Mouse (Mus musculus): ENCODE measurements around the gene Tsku. TPM values are rescaled to one million over a fixed set of nuclear protein-coding genes. Genes with fewer than 3 reads are reported as not detected.

The Tsku gene
- polyA plus RNA-seq, 1 experiment from 2014 or later: 6.3 TPM

- H3K36me3 ChIP-seq: no peaks in the 10 kb centered on the region
- H3K27ac ChIP-seq (ENCODE audit: poor library complexity, severe bottlenecking): no peak overlapping the region
- peaks cover 9% of the 10 kb centered on the region; the same call in 1 of the 2 replicates for H3K27me3 ChIP-seq (replicated peaks)
- no peak for ATAC-seq (ENCODE audit: insufficient number of reproducible peaks, low FRiP score)
- WGBS: 46% methylated on average over 3 of the region's 3 CpGs
- peaks cover 4% of the 10 kb centered on the region for H3K4me1 ChIP-seq (replicated peaks)
- no peaks in the 10 kb centered on the region for H3K9me3 ChIP-seq (replicated peaks)
- no peak overlapping the region for H3K9ac ChIP-seq
- no peak overlapping the region for H3K4me2 ChIP-seq
- H3K4me3 ChIP-seq: no peak overlapping the region
These were observed 18.9 kb downstream of the Tsku start for GRCm38 (mm10) chr7:98342249-98342648.

GRCm38 (mm10) chr7:98341475-98341874 lies 19.7 kb downstream of the Tsku start:
- no peaks in the 10 kb centered on the region for H3K9me3 ChIP-seq (replicated peaks)
- peaks cover 4% of the 10 kb centered on the region for H3K4me1 ChIP-seq (replicated peaks)
- H3K27me3 ChIP-seq (replicated peaks): peaks cover 9% of the 10 kb centered on the region; the same call in 1 of the 2 replicates
- peak; percentile 72 for ATAC-seq (ENCODE audit: insufficient number of reproducible peaks, low FRiP score)
- H3K4me2 ChIP-seq: peak overlapping the region; percentile 82
- peak overlapping the region; percentile 51 for H3K4me3 ChIP-seq
- H3K36me3 ChIP-seq: no peaks in the 10 kb centered on the region
- under 1% methylated on average over 13 of the region's 13 CpGs for WGBS
- no peak overlapping the region for H3K27ac ChIP-seq (ENCODE audit: poor library complexity, severe bottlenecking)
- H3K9ac ChIP-seq: peak overlapping the region; percentile 77

DNA sequence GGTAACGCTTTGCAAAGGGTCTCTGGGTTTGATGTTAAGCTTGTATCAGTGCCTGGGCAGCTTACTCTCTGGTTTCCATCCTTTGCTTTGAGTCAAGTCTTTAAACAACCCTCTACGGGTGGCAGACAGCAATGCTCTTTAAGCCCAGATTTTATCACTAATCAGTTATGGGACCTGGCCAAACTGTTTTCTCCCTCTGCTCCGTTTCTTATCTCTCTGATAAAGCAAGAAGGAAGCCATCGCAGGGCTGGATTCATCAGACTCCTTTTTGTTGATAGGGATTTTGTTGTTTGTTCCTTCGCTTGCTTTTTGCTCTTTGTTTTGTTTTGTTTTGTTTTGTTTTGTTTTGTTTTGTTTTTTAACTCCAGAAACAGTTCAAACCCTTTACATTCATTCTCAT lies 20.8 kb downstream of the Tsku start:
- no peaks in the 10 kb centered on the region for H3K9me3 ChIP-seq (replicated peaks)
- 32% methylated on average over 5 of the region's 5 CpGs for WGBS
- no peak for ATAC-seq (ENCODE audit: insufficient number of reproducible peaks, low FRiP score)
- no peak overlapping the region for H3K4me3 ChIP-seq
- H3K36me3 ChIP-seq: no peaks in the 10 kb centered on the region
- no peak overlapping the region for H3K9ac ChIP-seq
- H3K4me1 ChIP-seq (replicated peaks): peaks cover 4% of the 10 kb centered on the region
- no peak overlapping the region for H3K4me2 ChIP-seq
- H3K27ac ChIP-seq (ENCODE audit: poor library complexity, severe bottlenecking): no peak overlapping the region
- peaks cover 9% of the 10 kb centered on the region; the same call in 1 of the 2 replicates for H3K27me3 ChIP-seq (replicated peaks)

DNA sequence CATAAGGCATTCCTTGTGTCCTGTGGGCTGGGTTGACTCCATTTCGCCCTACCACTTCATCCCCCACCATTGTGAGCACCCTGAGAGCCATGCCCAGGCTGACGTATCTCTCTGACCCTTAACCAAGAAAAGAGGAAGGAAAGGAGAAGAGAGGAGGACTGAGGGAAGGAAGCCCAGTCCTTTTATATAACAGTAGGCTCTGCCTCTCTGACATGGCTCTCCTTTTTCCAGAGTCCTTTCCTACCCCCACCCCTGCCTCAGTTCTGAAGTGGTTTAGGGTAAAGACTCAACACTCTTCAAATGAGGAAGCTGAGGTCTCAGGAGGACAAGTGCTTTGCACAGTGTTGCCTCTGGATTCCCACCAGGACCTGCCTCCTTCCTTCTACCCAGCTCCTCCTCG lies 27.1 kb downstream of the Tsku start:
- ATAC-seq (ENCODE audit: insufficient number of reproducible peaks, low FRiP score): no peak
- H3K9me3 ChIP-seq (replicated peaks): no peaks in the 10 kb centered on the region
- H3K27ac ChIP-seq (ENCODE audit: poor library complexity, severe bottlenecking): no peak overlapping the region
- WGBS: 64% methylated on average over 3 of the region's 3 CpGs
- H3K27me3 ChIP-seq (replicated peaks): no peaks in the 10 kb centered on the region
- H3K9ac ChIP-seq: no peak overlapping the region
- no peaks in the 10 kb centered on the region for H3K36me3 ChIP-seq
- no peak overlapping the region for H3K4me3 ChIP-seq
- no peak overlapping the region for H3K4me2 ChIP-seq
- peaks cover 41% of the 10 kb centered on the region for H3K4me1 ChIP-seq (replicated peaks)

- H3K4me1 ChIP-seq (replicated peaks): peaks cover 41% of the 10 kb centered on the region
- H3K4me2 ChIP-seq: no peak overlapping the region
- no peaks in the 10 kb centered on the region for H3K36me3 ChIP-seq
- WGBS: 87% methylated on average over 5 of the region's 5 CpGs
- no peak for ATAC-seq (ENCODE audit: insufficient number of reproducible peaks, low FRiP score)
- H3K9ac ChIP-seq: no peak overlapping the region
- H3K27me3 ChIP-seq (replicated peaks): no peaks in the 10 kb centered on the region
- H3K9me3 ChIP-seq (replicated peaks): no peaks in the 10 kb centered on the region
- no peak overlapping the region for H3K4me3 ChIP-seq
- no peak overlapping the region for H3K27ac ChIP-seq (ENCODE audit: poor library complexity, severe bottlenecking)
These were observed 27.6 kb downstream of the Tsku start for GRCm38 (mm10) chr7:98333507-98333906.

DNA sequence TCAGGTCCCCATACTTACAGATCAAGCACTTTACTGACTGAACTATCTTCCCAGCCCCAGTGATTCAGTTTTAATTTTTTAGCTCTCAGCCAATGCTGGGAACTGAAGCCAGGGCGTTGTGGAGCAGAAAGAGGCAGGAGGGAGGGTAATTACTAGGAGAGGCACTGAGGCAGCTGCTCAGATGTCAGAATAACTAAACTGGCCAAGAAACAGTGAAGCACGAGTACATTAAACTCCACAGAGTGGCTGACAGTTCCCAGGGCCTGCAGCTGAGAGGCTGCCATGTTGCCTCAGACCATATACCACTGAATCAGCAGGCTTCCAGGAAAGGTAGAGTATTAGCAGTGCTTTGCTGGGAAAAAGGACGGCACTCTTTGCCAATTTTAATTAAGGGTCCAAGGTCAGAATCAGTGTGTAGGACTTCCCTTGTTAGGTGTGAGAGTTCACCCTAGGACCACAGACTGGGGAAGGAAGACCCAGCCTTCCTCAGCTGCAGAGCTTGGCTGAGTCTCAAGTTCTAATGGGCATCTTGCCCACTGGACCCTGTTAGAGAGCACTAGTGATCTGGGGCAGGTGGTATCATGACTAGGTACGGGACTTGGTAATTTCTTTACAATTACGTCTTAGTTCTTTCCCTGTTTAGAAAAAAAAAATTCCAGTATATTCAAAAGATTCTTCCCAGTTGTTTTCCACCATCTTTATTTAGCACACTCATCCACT lies 28.3 kb downstream of the Tsku start:
- peaks cover 41% of the 10 kb centered on the region for H3K4me1 ChIP-seq (replicated peaks)
- ATAC-seq (ENCODE audit: insufficient number of reproducible peaks, low FRiP score): no peak
- no peaks in the 10 kb centered on the region for H3K36me3 ChIP-seq
- H3K9ac ChIP-seq: no peak overlapping the region
- WGBS: 69% methylated on average over 5 of the region's 5 CpGs
- H3K4me3 ChIP-seq: no peak overlapping the region
- H3K9me3 ChIP-seq (replicated peaks): no peaks in the 10 kb centered on the region
- H3K27me3 ChIP-seq (replicated peaks): no peaks in the 10 kb centered on the region
- H3K4me2 ChIP-seq: no peak overlapping the region
- H3K27ac ChIP-seq (ENCODE audit: poor library complexity, severe bottlenecking): no peak overlapping the region

GRCm38 (mm10) chr7:98331932-98332331 lies 29.2 kb downstream of the Tsku start:
- Histone ChIP-seq H3K4me2 (no peak overlapping the region), H3K4me1 (replicated peaks) (peaks cover 41% of the 10 kb centered on the region), H3K9ac (no peak overlapping the region), H3K36me3 (no peaks in the 10 kb centered on the region), H3K27me3 (replicated peaks) (no peaks in the 10 kb centered on the region), H3K27ac (ENCODE audit: poor library complexity, severe bottlenecking) (peak overlapping the region; percentile 4; the same call in 1 of the 2 replicates), H3K4me3 (no peak overlapping the region), H3K9me3 (replicated peaks) (no peaks in the 10 kb centered on the region)
- 30% methylated on average over 3 of the region's 3 CpGs for WGBS
- no peak for ATAC-seq (ENCODE audit: insufficient number of reproducible peaks, low FRiP score)

DNA sequence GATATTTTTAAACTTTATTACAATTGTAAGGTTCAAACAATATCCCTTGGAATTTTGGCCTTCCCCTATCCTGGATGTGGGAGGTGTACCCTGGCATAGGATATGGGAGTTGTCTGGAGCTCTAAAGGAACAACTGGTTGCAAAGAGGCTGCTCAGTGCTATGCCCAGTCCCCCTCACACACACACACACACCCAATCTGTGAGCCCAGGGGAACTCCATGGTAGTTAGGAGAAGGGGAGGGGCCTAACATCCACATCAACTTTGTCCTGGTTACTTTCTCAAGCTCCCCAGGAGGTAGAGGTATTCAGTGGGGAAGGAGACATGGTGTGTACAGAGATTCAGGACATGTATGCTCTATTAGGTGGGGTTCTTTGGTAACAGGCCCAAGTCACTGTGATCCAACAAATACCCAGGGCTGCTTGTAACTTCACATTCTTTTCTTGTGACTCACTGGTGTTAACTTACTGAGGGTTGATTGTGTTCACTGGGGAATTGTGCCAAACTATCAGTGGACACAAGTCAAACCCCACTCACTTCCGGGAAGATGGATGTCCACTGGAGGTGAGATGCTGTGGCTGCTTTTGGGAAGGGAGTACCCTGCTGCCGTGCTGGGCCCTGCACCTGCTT lies 30.6 kb downstream of the Tsku start:
- H3K36me3 ChIP-seq: no peaks in the 10 kb centered on the region
- no peak overlapping the region for H3K9ac ChIP-seq
- 0 out of 2 replicates have a peak, but pooled peaks cover 4% of the 10 kb centered on the region for H3K27me3 ChIP-seq (replicated peaks)
- WGBS: 38% methylated on average over 2 of the region's 2 CpGs
- H3K4me2 ChIP-seq: no peak overlapping the region
- H3K27ac ChIP-seq (ENCODE audit: poor library complexity, severe bottlenecking): peak overlapping the region; percentile 46; the same call in 1 of the 2 replicates
- no peak overlapping the region for H3K4me3 ChIP-seq
- peak; percentile 45 for ATAC-seq (ENCODE audit: insufficient number of reproducible peaks, low FRiP score)
- peaks cover 41% of the 10 kb centered on the region for H3K4me1 ChIP-seq (replicated peaks)
- H3K9me3 ChIP-seq (replicated peaks): no peaks in the 10 kb centered on the region

GRCm38 (mm10) chr7:98329651-98330374 lies 31.3 kb downstream of the Tsku start:
- ATAC-seq (ENCODE audit: insufficient number of reproducible peaks, low FRiP score): peak; percentile 92
- Histone ChIP-seq H3K9ac (no peak overlapping the region), H3K4me3 (no peak overlapping the region), H3K4me1 (replicated peaks) (peaks cover 41% of the 10 kb centered on the region), H3K27me3 (replicated peaks) (0 out of 2 replicates have a peak, but pooled peaks cover 4% of the 10 kb centered on the region), H3K27ac (ENCODE audit: poor library complexity, severe bottlenecking) (0 out of 2 replicates have a peak overlapping the region, but pooled peaks have one; percentile 22), H3K9me3 (replicated peaks) (no peaks in the 10 kb centered on the region), H3K4me2 (no peak overlapping the region), H3K36me3 (no peaks in the 10 kb centered on the region)
- WGBS: 63% methylated on average over 7 of the region's 7 CpGs

GRCm38 (mm10) chr7:98328311-98328710 lies 32.8 kb downstream of the Tsku start:
- 0 out of 2 replicates have a peak, but pooled peaks cover 4% of the 10 kb centered on the region for H3K27me3 ChIP-seq (replicated peaks)
- peaks cover 38% of the 10 kb centered on the region for H3K4me1 ChIP-seq (replicated peaks)
- WGBS: 53% methylated on average over 2 of the region's 2 CpGs
- no peak overlapping the region for H3K9ac ChIP-seq
- ATAC-seq (ENCODE audit: insufficient number of reproducible peaks, low FRiP score): no peak
- H3K4me2 ChIP-seq: no peak overlapping the region
- no peak overlapping the region for H3K27ac ChIP-seq (ENCODE audit: poor library complexity, severe bottlenecking)
- H3K9me3 ChIP-seq (replicated peaks): no peaks in the 10 kb centered on the region
- H3K36me3 ChIP-seq: no peaks in the 10 kb centered on the region
- no peak overlapping the region for H3K4me3 ChIP-seq

- H3K27ac ChIP-seq (ENCODE audit: poor library complexity, severe bottlenecking): no peak overlapping the region
- H3K4me3 ChIP-seq: no peak overlapping the region
- 0 out of 2 replicates have a peak, but pooled peaks cover 4% of the 10 kb centered on the region for H3K27me3 ChIP-seq (replicated peaks)
- peaks cover 31% of the 10 kb centered on the region for H3K4me1 ChIP-seq (replicated peaks)
- no peak overlapping the region for H3K9ac ChIP-seq
- no peak for ATAC-seq (ENCODE audit: insufficient number of reproducible peaks, low FRiP score)
- no peaks in the 10 kb centered on the region for H3K9me3 ChIP-seq (replicated peaks)
- 84% methylated on average over 7 of the region's 7 CpGs for WGBS
- no peaks in the 10 kb centered on the region for H3K36me3 ChIP-seq
- no peak overlapping the region for H3K4me2 ChIP-seq
These were observed 35.1 kb downstream of the Tsku start for GRCm38 (mm10) chr7:98326051-98326450.
